Mouse (Mus musculus) adrenal gland, adult 2 months (tissue): ENCODE data around the gene Acvr2a. TPM values are rescaled to one million over a fixed set of nuclear protein-coding genes. Genes with fewer than 3 reads are reported as not detected.

ENCODE experiments used
- DNase-seq: peaks from one replicate; pipeline ENCODE4 v3.0.0; 2021
- polyA plus RNA-seq: library from polyadenylated mRNA; depleted of rRNA; stranded (reverse); fragments of >200 nt; gene quantifications from 2 replicates; pipeline ENCODE4 v1.2.3, GENCODE M21; 2012; rRNA removed
- total RNA-seq, 2 experiments: library from RNA; stranded (reverse); gene quantifications; 2 replicates each; pipeline ENCODE4 v1.2.3; 2021

The Acvr2a gene
- total and polyA plus RNA-seq, 3 experiments: 4.0 to 18.5 (median 15.3) TPM

- no peak for DNase-seq
Measured at GRCm38 (mm10) chr2:48868199-48868913, 54.4 kb downstream of the Acvr2a start.

GRCm38 (mm10) chr2:48885945-48886344 is 72.0 kb downstream of the Acvr2a start:
- DNase-seq: peak; percentile 40

DNA sequence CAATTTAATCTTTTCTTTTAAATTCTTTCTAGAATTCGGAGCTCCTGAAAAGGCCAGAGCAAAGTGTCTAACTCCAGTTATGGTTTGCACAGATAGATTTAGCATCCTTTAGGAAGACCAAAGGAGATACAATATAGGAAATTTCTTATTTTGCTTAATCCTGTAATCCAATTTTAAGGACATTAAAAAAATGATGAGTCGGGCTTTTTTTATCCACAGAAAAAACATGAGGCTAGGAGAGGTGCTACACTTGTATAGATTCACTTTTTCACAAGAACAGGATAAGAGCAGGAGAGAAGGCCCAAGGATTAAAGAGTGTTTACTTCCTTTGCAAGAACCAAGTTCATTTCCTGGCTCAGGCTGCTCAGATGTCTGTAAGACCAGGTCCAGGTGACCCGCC is 81.3 kb downstream of the Acvr2a start:
- DNase-seq: no peak

- no peak for DNase-seq
Measured at GRCm38 (mm10) chr2:48908866-48909265, 95.0 kb downstream of the Acvr2a start.

DNA sequence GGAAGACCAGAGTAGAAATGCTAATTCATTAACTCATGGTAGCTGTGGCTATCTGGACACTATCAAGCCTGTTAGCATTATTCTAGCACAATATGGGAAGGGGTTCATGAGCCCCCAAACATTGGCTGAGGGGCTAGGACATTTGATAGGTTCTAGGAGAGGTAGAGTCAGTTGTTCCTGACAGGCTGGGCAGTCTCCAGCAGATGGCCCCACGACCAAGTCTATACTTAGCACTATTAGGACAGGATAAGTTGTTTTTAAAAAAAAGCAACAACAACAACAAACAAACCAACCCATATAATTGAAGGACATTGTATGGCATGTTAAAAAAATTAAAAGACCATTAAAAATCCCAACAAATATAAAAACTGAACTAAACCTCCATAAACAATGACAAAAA is 100.3 kb downstream of the Acvr2a start:
- DNase-seq: no peak

DNA sequence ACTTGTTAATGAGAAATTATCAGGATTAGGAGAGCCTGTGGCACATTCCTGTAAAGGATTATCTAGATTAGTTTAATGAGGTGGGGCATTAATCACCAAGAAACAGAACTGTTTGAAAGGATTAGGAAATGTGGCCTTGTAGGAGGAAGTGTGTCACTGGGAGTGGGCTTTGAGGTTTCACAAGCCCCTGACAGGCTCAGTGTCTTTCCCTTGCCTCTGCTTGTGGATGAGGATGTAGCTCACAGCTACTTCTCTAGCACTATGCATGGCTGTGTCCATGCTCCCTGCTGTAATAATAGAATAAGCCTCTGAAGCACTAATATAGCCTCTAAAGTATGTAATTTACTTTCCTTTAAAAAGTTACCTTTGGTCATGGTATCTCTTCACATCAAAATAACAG is 101.9 kb downstream of the Acvr2a start:
- no peak for DNase-seq

DNA sequence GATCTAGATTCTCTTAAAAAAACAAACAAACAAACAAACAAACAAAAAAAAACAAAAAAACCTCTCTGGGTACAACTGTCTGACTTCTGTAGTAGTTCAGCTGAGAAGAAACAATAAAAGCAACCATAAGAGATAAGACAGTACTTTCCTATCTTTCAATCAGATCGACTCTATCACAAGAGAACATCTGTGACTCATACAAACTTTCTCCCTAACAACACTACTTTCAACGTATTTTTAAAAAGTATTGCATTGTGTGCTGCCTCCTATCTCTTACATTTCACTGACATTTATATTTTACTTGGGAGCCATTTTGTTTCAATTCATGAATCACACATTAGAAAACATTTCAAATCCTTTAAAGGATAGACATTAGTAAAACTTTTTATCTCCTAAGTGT is 121.1 kb downstream of the Acvr2a start:
- no peak for DNase-seq

DNA sequence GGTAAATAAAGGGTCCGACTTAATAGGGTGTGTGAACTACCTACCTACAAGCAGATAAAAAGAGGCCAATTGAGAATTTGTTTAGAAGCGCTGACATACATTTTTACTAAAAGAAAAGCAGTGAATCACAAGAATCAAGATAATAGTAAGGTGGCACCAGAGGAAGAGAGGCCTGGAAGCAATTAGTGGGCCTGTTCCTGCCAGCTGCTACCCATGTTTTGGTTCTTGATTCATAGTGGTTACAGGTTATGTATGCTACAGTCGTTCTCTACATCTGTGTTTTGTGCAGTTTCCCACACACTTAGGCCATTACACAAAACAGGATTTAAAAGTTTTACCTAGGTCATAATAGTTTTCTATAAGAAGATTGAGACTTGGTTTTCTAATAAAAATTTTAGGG is 133.9 kb downstream of the Acvr2a start:
- DNase-seq: no peak

GRCm38 (mm10) chr2:48948841-48949584 is 135.1 kb downstream of the Acvr2a start, which contains the start of gene Mbd5:
TSS of gene Mbd5 (plus strand) at chr2:48949508.
- DNase-seq: peak; percentile 99

DNA sequence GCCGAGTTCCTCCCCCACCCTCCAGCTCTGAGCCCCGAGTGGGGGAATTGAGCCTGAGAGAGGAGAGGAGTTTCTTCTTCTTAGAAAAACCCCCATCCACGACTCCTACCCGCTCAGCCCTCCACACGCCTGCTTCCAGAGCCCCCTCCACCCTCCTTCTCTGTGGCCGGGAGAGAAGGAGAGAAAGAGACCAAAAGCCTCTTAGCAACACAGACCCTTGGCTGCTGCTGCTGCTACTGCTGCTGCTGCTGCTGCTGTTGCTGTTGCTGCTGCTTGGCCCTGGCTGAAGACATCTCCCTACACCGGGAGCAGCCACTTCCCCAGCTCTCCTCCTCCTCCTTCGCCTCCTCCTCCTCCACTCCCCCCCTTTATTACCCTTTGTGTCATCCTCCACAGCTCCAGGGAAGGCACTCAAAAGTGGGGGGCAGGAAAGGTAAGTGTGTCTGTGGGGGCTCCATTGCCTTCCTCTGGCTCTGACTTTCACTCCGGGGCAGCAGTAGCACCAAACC is 135.9 kb downstream of the Acvr2a start:
- peak; percentile 74 for DNase-seq

GRCm38 (mm10) chr2:48950252-48950315 is 136.2 kb downstream of the Acvr2a start, which contains the start of gene Orc4:
TSS of gene Orc4 (minus strand) at chr2:48950277.
- DNase-seq: no peak

- DNase-seq: no peak
Measured at GRCm38 (mm10) chr2:48950316-48950880, 136.5 kb downstream of the Acvr2a start.

Other genes with a start within 250 kb of the Acvr2a start
- 10 to 100 TPM; 40.9 to 47.2 TPM for gene Mbd5, start 135.4 kb downstream of the Acvr2a start, total RNA-seq
- 4.1 and 10.8 TPM in 2 replicates for gene Mbd5, start 135.4 kb downstream of the Acvr2a start, polyA plus RNA-seq
- 10 to 100 TPM; 46.9 to 65.6 TPM for gene Orc4, start 136.2 kb downstream of the Acvr2a start, total RNA-seq
- gene Orc4, start 136.2 kb downstream of the Acvr2a start, polyA plus RNA-seq: 1.5 and 2.3 TPM in 2 replicates